Mouse (Mus musculus): Measurements from ENCODE around the gene Arid3b.

GRCm38 (mm10) chr9:57814866-57815265 lies 21.7 kb downstream of the Arid3b start:
- TF ChIP-seq POLR2A (IDR thresholded peaks at IDR 0.05; ENCODE audit: control insufficient read depth, extremely low read depth, insufficient read depth, low read length, poor library complexity) = no peak
- no peak for TF ChIP-seq CTCF (IDR thresholded peaks at IDR 0.05; ENCODE audit: borderline replicate concordance, control insufficient read depth, extremely low read depth, insufficient read depth, low read length, poor library complexity)
